Mouse (Mus musculus) heart, embryonic 12.5 days (tissue): ENCODE data around the gene Itgb3. TPM values are rescaled to one million over a fixed set of nuclear protein-coding genes. Genes with fewer than 3 reads are reported as not detected.

Experiments used
- polyA plus RNA-seq: library from polyadenylated mRNA; unstranded; fragments of >200 nt; fragmentation: Nextera tagmentation; extraction: Ambion mirVana; gene quantifications from 2 replicates; pipeline ENCODE4 v1.2.1, GENCODE M21; 2016

Itgb3 gene
- polyA plus RNA-seq, 1 experiment from 2014 or later = 9.6 TPM

Other genes starting within 250 kb of the Itgb3 start
- gene Kansl1, start 139.1 kb upstream of the Itgb3 start, polyA plus RNA-seq = 18.1 and 20.4 TPM in 2 replicates
- gene Cdc27, start 57.4 kb upstream of the Itgb3 start, polyA plus RNA-seq = 37.6 and 40.6 TPM in 2 replicates
- 2,473 and 2,477 TPM in 2 replicates for gene Myl4, start 57.3 kb upstream of the Itgb3 start, polyA plus RNA-seq
- gene Gm11639, start 77.7 kb downstream of the Itgb3 start, polyA plus RNA-seq = 0.01 TPM in 1 of 2 replicates, not detected in the other